Mouse (Mus musculus): ENCODE measurements around the gene Taar3. TPM values are rescaled to one million over a fixed set of nuclear protein-coding genes. Genes with fewer than 3 reads are reported as not detected.

Taar3 gene
- total and polyA plus RNA-seq, 2 experiments: not detected

- H3K27me3 ChIP-seq (ENCODE audit: control insufficient read depth, insufficient read depth, low read length): no peaks in the 10 kb centered on the region
- no peak overlapping the region for H3K27ac ChIP-seq (replicated peaks; ENCODE audit: insufficient read depth, low read depth, low read length)
- 45% methylated on average over 16 of the region's 16 CpGs for WGBS
- no peaks in the 10 kb centered on the region for H3K36me3 ChIP-seq (ENCODE audit: control insufficient read depth, insufficient read depth, low read length)
- DNase-seq (ENCODE audit: extremely low read depth, low read depth, low spot score): peak; percentile 76
- H3K4me1 ChIP-seq (ENCODE audit: control insufficient read depth, insufficient read depth, low read length): peaks cover 2% of the 10 kb centered on the region; the same call in 1 of the 2 replicates
- no peak overlapping the region for H3K4me3 ChIP-seq (ENCODE audit: insufficient read depth, low read depth, low read length)
- no peak overlapping the region for H3K9ac ChIP-seq (ENCODE audit: low read depth, low read length)
- TF ChIP-seq POLR2A (IDR thresholded peaks at IDR 0.05; ENCODE audit: extremely low read depth, insufficient read depth, low read length): no peak
- peak; percentile 87 for TF ChIP-seq CTCF (IDR thresholded peaks at IDR 0.05; ENCODE audit: low read depth, low read length)
- no peaks in the 10 kb centered on the region for H3K79me2 ChIP-seq (ENCODE audit: control insufficient read depth, insufficient read depth, low read length)
These were observed 29.7 kb downstream of the Taar3 start for GRCm38 (mm10) chr10:23978901-23979705.

DNA sequence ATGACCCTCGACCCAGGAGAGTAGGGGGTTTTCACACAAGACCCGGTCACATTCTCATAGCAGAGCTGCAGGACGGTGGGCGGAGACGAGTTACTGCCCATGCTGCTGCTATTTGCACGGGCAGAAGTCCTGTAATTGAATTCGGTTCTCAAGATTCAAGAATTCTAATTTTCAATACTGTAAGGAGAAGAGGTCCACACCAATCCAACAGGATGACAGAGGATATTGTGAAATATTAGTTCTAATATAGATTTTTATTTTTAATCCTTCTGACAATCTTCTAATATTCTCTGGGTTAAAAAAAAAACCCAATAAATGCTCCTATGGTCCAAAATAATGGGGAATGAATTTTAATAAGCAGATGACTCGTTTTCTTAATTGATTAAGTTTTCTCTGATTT is 36.2 kb downstream of the Taar3 start, which contains the start of gene Taar6:
Gene Taar6, minus strand, starts transcription at position 101 of the 400 bp plus-strand sequence.
- H3K9ac ChIP-seq (ENCODE audit: low read depth, low read length): no peak within 1 kb of the TSS
- DNase-seq (ENCODE audit: extremely low read depth, low read depth, low spot score): no peak
- no peaks in the 10 kb centered on the region for H3K4me1 ChIP-seq (ENCODE audit: control insufficient read depth, insufficient read depth, low read length)
- H3K36me3 ChIP-seq (ENCODE audit: control insufficient read depth, insufficient read depth, low read length): no peaks in the 10 kb centered on the region
- no peak within 1 kb of the TSS for H3K4me3 ChIP-seq (ENCODE audit: insufficient read depth, low read depth, low read length)
- no peak for TF ChIP-seq CTCF (IDR thresholded peaks at IDR 0.05; ENCODE audit: low read depth, low read length)
- TF ChIP-seq POLR2A (IDR thresholded peaks at IDR 0.05; ENCODE audit: extremely low read depth, insufficient read depth, low read length): no peak
- no peaks in the 10 kb centered on the region for H3K79me2 ChIP-seq (ENCODE audit: control insufficient read depth, insufficient read depth, low read length)
- WGBS: 78% methylated on average over 8 of the region's 8 CpGs
- no peak within 1 kb of the TSS for H3K27ac ChIP-seq (replicated peaks; ENCODE audit: insufficient read depth, low read depth, low read length)
- H3K27me3 ChIP-seq (ENCODE audit: control insufficient read depth, insufficient read depth, low read length): peaks cover 4% of the 10 kb centered on the region; the same call in 1 of the 2 replicates

- Histone ChIP-seq H3K79me2 (ENCODE audit: control insufficient read depth, insufficient read depth, low read length) (no peaks in the 10 kb centered on the region), H3K27me3 (ENCODE audit: control insufficient read depth, insufficient read depth, low read length) (peaks cover 4% of the 10 kb centered on the region; the same call in 1 of the 2 replicates), H3K36me3 (ENCODE audit: control insufficient read depth, insufficient read depth, low read length) (no peaks in the 10 kb centered on the region), H3K27ac (replicated peaks; ENCODE audit: insufficient read depth, low read depth, low read length) (no peak overlapping the region), H3K4me3 (ENCODE audit: insufficient read depth, low read depth, low read length) (no peak overlapping the region), H3K9ac (ENCODE audit: low read depth, low read length) (no peak overlapping the region), H3K4me1 (ENCODE audit: control insufficient read depth, insufficient read depth, low read length) (no peaks in the 10 kb centered on the region)
- no peak for DNase-seq (ENCODE audit: extremely low read depth, low read depth, low spot score)
- 84% methylated on average over 5 of the region's 5 CpGs for WGBS
- TF ChIP-seq POLR2A (IDR thresholded peaks at IDR 0.05; ENCODE audit: extremely low read depth, insufficient read depth, low read length): no peak
- no peak for TF ChIP-seq CTCF (IDR thresholded peaks at IDR 0.05; ENCODE audit: low read depth, low read length)
These were observed 37.1 kb downstream of the Taar3 start for GRCm38 (mm10) chr10:23986419-23986818.

DNA sequence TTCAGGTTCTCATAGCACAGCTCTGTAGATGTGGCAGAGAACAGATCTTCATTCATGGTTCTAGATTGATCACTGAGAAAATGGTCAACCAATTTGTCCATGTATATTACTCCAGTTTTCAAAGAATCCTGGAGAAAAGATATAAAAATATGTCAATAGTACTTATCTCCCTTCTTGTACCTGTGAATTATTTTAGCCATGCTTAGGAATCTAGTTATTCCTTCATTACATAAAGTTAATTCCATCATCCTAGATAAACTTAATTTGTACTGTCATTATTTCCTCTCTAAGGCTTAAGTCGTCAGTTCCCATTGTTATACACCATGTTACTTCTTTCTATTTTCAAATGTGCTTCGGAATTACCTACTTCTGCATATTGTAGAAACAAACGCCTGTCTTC is 44.0 kb downstream of the Taar3 start, which contains the start of gene Taar7a:
Gene Taar7a, minus strand, starts transcription at position 101 of the 400 bp plus-strand sequence.
- Histone ChIP-seq H3K4me1 (ENCODE audit: control insufficient read depth, insufficient read depth, low read length) (no peaks in the 10 kb centered on the region), H3K4me3 (ENCODE audit: insufficient read depth, low read depth, low read length) (no peak within 1 kb of the TSS), H3K27ac (replicated peaks; ENCODE audit: insufficient read depth, low read depth, low read length) (no peak within 1 kb of the TSS), H3K27me3 (ENCODE audit: control insufficient read depth, insufficient read depth, low read length) (peaks cover 2% of the 10 kb centered on the region; the same call in 1 of the 2 replicates), H3K79me2 (ENCODE audit: control insufficient read depth, insufficient read depth, low read length) (no peaks in the 10 kb centered on the region), H3K9ac (ENCODE audit: low read depth, low read length) (no peak within 1 kb of the TSS), H3K36me3 (ENCODE audit: control insufficient read depth, insufficient read depth, low read length) (no peaks in the 10 kb centered on the region)
- no peak for DNase-seq (ENCODE audit: extremely low read depth, low read depth, low spot score)
- TF ChIP-seq POLR2A (IDR thresholded peaks at IDR 0.05; ENCODE audit: extremely low read depth, insufficient read depth, low read length): no peak
- no peak for TF ChIP-seq CTCF (IDR thresholded peaks at IDR 0.05; ENCODE audit: low read depth, low read length)
- WGBS: 88% methylated on average over 3 of the region's 3 CpGs

GRCm38 (mm10) chr10:23999639-24000038 is 50.3 kb downstream of the Taar3 start, which contains the start of gene Taar7b:
TSS of gene Taar7b (plus strand) at chr10:23999939.
- H3K9ac ChIP-seq (ENCODE audit: low read depth, low read length): no peak within 1 kb of the TSS

More at GRCm38 (mm10) chr10:23999639-24000038, 50.3 kb downstream of the Taar3 start, which contains the start of gene Taar7b:
- Histone ChIP-seq H3K4me1 (ENCODE audit: control insufficient read depth, insufficient read depth, low read length) (no peaks in the 10 kb centered on the region), H3K27me3 (ENCODE audit: control insufficient read depth, insufficient read depth, low read length) (no peaks in the 10 kb centered on the region), H3K4me3 (ENCODE audit: insufficient read depth, low read depth, low read length) (no peak within 1 kb of the TSS), H3K27ac (replicated peaks; ENCODE audit: insufficient read depth, low read depth, low read length) (no peak within 1 kb of the TSS), H3K36me3 (ENCODE audit: control insufficient read depth, insufficient read depth, low read length) (no peaks in the 10 kb centered on the region), H3K79me2 (ENCODE audit: control insufficient read depth, insufficient read depth, low read length) (no peaks in the 10 kb centered on the region)
- WGBS: 84% methylated on average over 1 of the region's 1 CpGs
- TF ChIP-seq POLR2A (IDR thresholded peaks at IDR 0.05; ENCODE audit: extremely low read depth, insufficient read depth, low read length) (no peak), CTCF (IDR thresholded peaks at IDR 0.05; ENCODE audit: low read depth, low read length) (no peak)
- no peak for DNase-seq (ENCODE audit: extremely low read depth, low read depth, low spot score)

Other genes with a start within 250 kb of the Taar3 start
- 861 and 1,157 TPM in 2 replicates for gene Rps12, start 162.3 kb upstream of the Taar3 start, total RNA-seq (2014; rRNA removed)
- gene Rps12, start 162.3 kb upstream of the Taar3 start, polyA plus RNA-seq (2012; rRNA removed): 473 and 533 TPM in 2 replicates
- 2.2 and 11.4 TPM in 2 replicates for gene Slc18b1, start 152.6 kb upstream of the Taar3 start, total RNA-seq (2014; rRNA removed)
- 2.9 and 3.0 TPM in 2 replicates for gene Slc18b1, start 152.6 kb upstream of the Taar3 start, polyA plus RNA-seq (2012; rRNA removed)
- gene Vnn3, start 98.1 kb upstream of the Taar3 start, total RNA-seq (2014; rRNA removed): 86.2 and 110 TPM in 2 replicates
- 54.9 and 58.7 TPM in 2 replicates for gene Vnn3, start 98.1 kb upstream of the Taar3 start, polyA plus RNA-seq (2012; rRNA removed)
- 18.5 and 48.4 TPM in 2 replicates for gene Vnn1, start 54.9 kb upstream of the Taar3 start, total RNA-seq (2014; rRNA removed)
- gene Vnn1, start 54.9 kb upstream of the Taar3 start, polyA plus RNA-seq (2012; rRNA removed): 34.7 and 40.5 TPM in 2 replicates
- gene Taar1, start 29.2 kb upstream of the Taar3 start, total RNA-seq (2014; rRNA removed): not detected in 2 replicates
- not detected in 2 replicates for gene Taar1, start 29.2 kb upstream of the Taar3 start, polyA plus RNA-seq (2012; rRNA removed)
- gene Taar2, start 11.0 kb upstream of the Taar3 start, total RNA-seq (2014; rRNA removed): not detected in 2 replicates
- gene Taar2, start 11.0 kb upstream of the Taar3 start, polyA plus RNA-seq (2012; rRNA removed): not detected in 2 replicates
- not detected in 2 replicates for gene Taar4, start 10.9 kb downstream of the Taar3 start, total RNA-seq (2014; rRNA removed)
- not detected in 2 replicates for gene Taar4, start 10.9 kb downstream of the Taar3 start, polyA plus RNA-seq (2012; rRNA removed)
- not detected in 2 replicates for gene Taar5, start 21.1 kb downstream of the Taar3 start, total RNA-seq (2014; rRNA removed)
- not detected in 2 replicates for gene Taar5, start 21.1 kb downstream of the Taar3 start, polyA plus RNA-seq (2012; rRNA removed)
- not detected in 2 replicates for gene Taar6, start 36.1 kb downstream of the Taar3 start, total RNA-seq (2014; rRNA removed)
- gene Taar6, start 36.1 kb downstream of the Taar3 start, polyA plus RNA-seq (2012; rRNA removed): not detected in 2 replicates
- gene Taar7a, start 43.9 kb downstream of the Taar3 start, total RNA-seq (2014; rRNA removed): not detected in 2 replicates
- gene Taar7a, start 43.9 kb downstream of the Taar3 start, polyA plus RNA-seq (2012; rRNA removed): not detected in 2 replicates
- not detected in 2 replicates for gene Taar7b, start 50.4 kb downstream of the Taar3 start, total RNA-seq (2014; rRNA removed)
- not detected in 2 replicates for gene Taar7b, start 50.4 kb downstream of the Taar3 start, polyA plus RNA-seq (2012; rRNA removed)
- gene Taar7d, start 77.7 kb downstream of the Taar3 start, total RNA-seq (2014; rRNA removed): not detected in 2 replicates
- not detected in 2 replicates for gene Taar7d, start 77.7 kb downstream of the Taar3 start, polyA plus RNA-seq (2012; rRNA removed)
- not detected in 2 replicates for gene Taar7e, start 88.1 kb downstream of the Taar3 start, total RNA-seq (2014; rRNA removed)
- gene Taar7e, start 88.1 kb downstream of the Taar3 start, polyA plus RNA-seq (2012; rRNA removed): not detected in 2 replicates
- not detected in 2 replicates for gene Taar7f, start 100.0 kb downstream of the Taar3 start, total RNA-seq (2014; rRNA removed)
- not detected in 2 replicates for gene Taar7f, start 100.0 kb downstream of the Taar3 start, polyA plus RNA-seq (2012; rRNA removed)
- gene Taar8a, start 126.9 kb downstream of the Taar3 start, total RNA-seq (2014; rRNA removed): not detected in 2 replicates
- gene Taar8a, start 126.9 kb downstream of the Taar3 start, polyA plus RNA-seq (2012; rRNA removed): not detected in 2 replicates
- not detected in 2 replicates for gene Taar8b, start 142.7 kb downstream of the Taar3 start, total RNA-seq (2014; rRNA removed)
- gene Taar8b, start 142.7 kb downstream of the Taar3 start, polyA plus RNA-seq (2012; rRNA removed): not detected in 2 replicates
- not detected in 2 replicates for gene Taar8c, start 152.4 kb downstream of the Taar3 start, total RNA-seq (2014; rRNA removed)
- not detected in 2 replicates for gene Taar8c, start 152.4 kb downstream of the Taar3 start, polyA plus RNA-seq (2012; rRNA removed)
- gene Taar9, start 160.0 kb downstream of the Taar3 start, total RNA-seq (2014; rRNA removed): not detected in 2 replicates
- gene Taar9, start 160.0 kb downstream of the Taar3 start, polyA plus RNA-seq (2012; rRNA removed): not detected in 2 replicates
- gene Stx7, start 199.7 kb downstream of the Taar3 start, total RNA-seq (2014; rRNA removed): 13.1 and 16.9 TPM in 2 replicates
- gene Stx7, start 199.7 kb downstream of the Taar3 start, polyA plus RNA-seq (2012; rRNA removed): 19.2 and 22.5 TPM in 2 replicates